ENCODE assay signal across 8 mouse cellular contexts in the genomic region with DNA sequence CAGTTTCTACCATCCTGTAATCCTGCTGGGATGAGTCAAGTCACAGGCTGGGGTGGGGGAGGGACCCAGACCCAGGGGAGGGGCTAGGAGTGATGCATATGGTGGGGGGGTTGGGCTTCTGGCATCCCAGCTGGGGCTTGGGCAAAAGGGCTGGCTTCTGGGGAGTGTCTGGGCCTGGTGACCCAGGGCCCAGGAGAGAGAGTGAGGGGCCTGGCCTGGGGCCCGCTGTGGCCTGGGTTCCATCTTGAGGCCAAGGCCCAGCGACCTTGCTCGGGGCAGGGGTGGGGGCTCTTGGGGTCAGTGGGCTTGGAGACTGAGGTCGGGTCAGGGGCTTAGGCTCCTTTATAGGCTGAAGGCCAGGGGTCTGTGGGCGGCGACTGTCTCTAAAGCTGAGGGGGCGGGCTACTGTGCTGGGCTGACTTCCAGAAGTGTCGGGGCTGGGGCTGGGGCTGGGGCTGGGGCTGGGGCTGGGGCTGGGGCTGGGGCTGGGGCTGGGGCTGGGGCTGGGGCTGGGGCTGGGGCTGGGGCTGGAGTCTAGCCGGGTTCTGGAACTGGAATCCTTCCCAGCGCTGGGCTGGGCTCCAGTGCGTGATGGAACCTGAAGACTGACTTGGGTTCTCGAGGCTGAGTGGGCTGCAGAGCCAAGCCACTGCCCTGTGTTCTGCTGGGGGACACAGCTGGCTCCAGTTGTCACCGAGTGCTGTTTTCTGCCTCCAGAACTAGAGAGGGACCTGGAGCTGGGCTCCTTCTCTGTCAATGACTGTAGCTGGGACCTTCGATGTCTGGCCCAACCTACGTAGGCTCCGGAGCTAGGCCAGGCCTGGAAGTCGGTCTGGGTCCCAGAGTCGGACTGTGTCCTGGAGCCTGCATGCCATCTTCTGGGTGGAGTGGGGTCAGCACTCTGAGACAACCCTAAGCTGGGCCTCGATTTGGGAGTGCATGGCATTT. TPM values are rescaled to one million over a fixed set of nuclear protein-coding genes. Genes with fewer than 3 reads are reported as not detected.
DNase-seq lines count a peak whose midpoint lies in the region; ATAC-seq and TF ChIP-seq lines count a peak whose summit lies in the region.
"Had no signal": no experiment of that assay in that cellular context is flagged by ENCODE, and none has a peak within 500 bp of the region (broad histone marks: within the 10 kb centered on the region; RNA-seq: fewer than 3 reads in every experiment).

No protein-coding gene starts in this region.

- peak overlapping the region; percentile 81 for H3K27ac ChIP-seq in embryonic facial prominence, embryonic 10.5 days (replicated peaks)
- no peak overlapping the region for H3K27ac ChIP-seq in hindbrain, embryonic 11.5 days (ENCODE audit: low read depth, low read length)
- no peak overlapping the region for H3K27ac ChIP-seq in midbrain, postnatal 0 days (ENCODE audit: low read depth, low read length)

- WGBS in embryonic facial prominence, embryonic 10.5 days: 37% methylated on average over 19 of the region's 19 CpGs
- WGBS in hindbrain, embryonic 11.5 days: 41% methylated on average over 18 of the region's 19 CpGs
- WGBS in midbrain, postnatal 0 days: 35% methylated on average over 16 of the region's 19 CpGs

- peaks cover 88% of the 10 kb centered on the region for H3K27me3 ChIP-seq in embryonic facial prominence, embryonic 10.5 days (replicated peaks; ENCODE audit: low read depth, poor library complexity, severe bottlenecking)
- peaks cover 19% of the 10 kb centered on the region for H3K27me3 ChIP-seq in hindbrain, embryonic 11.5 days (ENCODE audit: control insufficient read depth, insufficient read depth, low read length)
- H3K27me3 ChIP-seq in midbrain, postnatal 0 days (ENCODE audit: insufficient read depth, low read length): peaks cover 11% of the 10 kb centered on the region

- TF ChIP-seq CTCF in midbrain, postnatal 0 days (IDR thresholded peaks at IDR 0.05): no peak

- H3K36me3 ChIP-seq in embryonic facial prominence, embryonic 10.5 days (replicated peaks): no peaks in the 10 kb centered on the region
- H3K36me3 ChIP-seq in hindbrain, embryonic 11.5 days (ENCODE audit: control insufficient read depth, insufficient read depth, low read length): no peaks in the 10 kb centered on the region
- H3K36me3 ChIP-seq in midbrain, postnatal 0 days (ENCODE audit: insufficient read depth, low read length): no peaks in the 10 kb centered on the region

- peaks cover 39% of the 10 kb centered on the region for H3K4me1 ChIP-seq in embryonic facial prominence, embryonic 10.5 days
- no peaks in the 10 kb centered on the region; the same call in none of the 2 replicates for H3K4me1 ChIP-seq in hindbrain, embryonic 11.5 days (replicated peaks; ENCODE audit: control insufficient read depth, insufficient read depth, low read length)
- H3K4me1 ChIP-seq in midbrain, postnatal 0 days (ENCODE audit: insufficient read depth, low read length): no peaks in the 10 kb centered on the region

- H3K9me3 ChIP-seq in embryonic facial prominence, embryonic 10.5 days: no peaks in the 10 kb centered on the region
- H3K9me3 ChIP-seq in hindbrain, embryonic 11.5 days (ENCODE audit: control insufficient read depth, low read length): no peaks in the 10 kb centered on the region
- no peaks in the 10 kb centered on the region for H3K9me3 ChIP-seq in midbrain, postnatal 0 days (ENCODE audit: low read length)

- ATAC-seq in hindbrain, embryonic 11.5 days (ENCODE audit: low FRiP score): peak; percentile 28; the same call in 1 of the 2 replicates
- ATAC-seq in midbrain, postnatal 0 days (ENCODE audit: low FRiP score): no peak

- DNase-seq in kidney, postnatal 10 days: peak; percentile 65
- no peak for DNase-seq in kidney, adult 8-10 months
- DNase-seq in embryonic facial prominence, embryonic 10.5 days (ENCODE audit: low spot score): peak; percentile 62
- DNase-seq in hindbrain, embryonic 11.5 days (ENCODE audit: low spot score): no peak
- DNase-seq in midbrain, postnatal 0 days (ENCODE audit: low spot score): no peak
- no peak for DNase-seq in ovary, postnatal 14 days (ENCODE audit: low spot score)
- DNase-seq in cerebellum, postnatal 4 days (ENCODE audit: low spot score in 2 of 2): no peak
- DNase-seq: right cerebral cortex, postnatal 14 days had no signal

- peak overlapping the region; percentile 33 for H3K4me3 ChIP-seq in embryonic facial prominence, embryonic 10.5 days
- H3K4me3 ChIP-seq in hindbrain, embryonic 11.5 days (ENCODE audit: low read depth, low read length): no peak overlapping the region
- no peak overlapping the region for H3K4me3 ChIP-seq in midbrain, postnatal 0 days (ENCODE audit: low read depth, low read length)

- H3K9ac ChIP-seq in hindbrain, embryonic 11.5 days (ENCODE audit: low read depth, low read length): no peak overlapping the region
- 0 out of 2 replicates have a peak overlapping the region, but pooled peaks have one; percentile 8 for H3K9ac ChIP-seq in midbrain, postnatal 0 days (replicated peaks; ENCODE audit: low read length, poor library complexity, severe bottlenecking)

- H3K4me2 ChIP-seq in hindbrain, embryonic 11.5 days (replicated peaks; ENCODE audit: low read depth, low read length): no peak overlapping the region
- H3K4me2 ChIP-seq in midbrain, postnatal 0 days (ENCODE audit: low read depth, low read length, poor library complexity, severe bottlenecking): no peak overlapping the region

RNA-seq across cellular contexts. Expression of a gene that starts 7.1 kb away (rescaled TPM):
- 3.1 and 3.6 TPM in 2 replicates for polyA plus RNA-seq in embryonic facial prominence, embryonic 10.5 days (2016; fragmentation: Nextera tagmentation; extraction: Ambion mirVana)
- 2.3 TPM in 2 replicates for polyA plus RNA-seq in hindbrain, embryonic 11.5 days (2014; fragmentation: Nextera tagmentation; extraction: Ambion mirVana)
- total RNA-seq in midbrain, postnatal 0 days (2014; rRNA removed): 4.3 and 7.0 TPM in 2 replicates
- 3.8 and 4.7 TPM in 2 replicates for polyA plus RNA-seq in midbrain, postnatal 0 days (2015; fragmentation: Nextera tagmentation; extraction: Ambion mirVana)

RNA-seq across cellular contexts. Expression of a gene that starts 7.4 kb away (rescaled TPM):
- not detected in 2 replicates for polyA plus RNA-seq in embryonic facial prominence, embryonic 10.5 days (2016; fragmentation: Nextera tagmentation; extraction: Ambion mirVana)
- not detected in 2 replicates for polyA plus RNA-seq in hindbrain, embryonic 11.5 days (2014; fragmentation: Nextera tagmentation; extraction: Ambion mirVana)
- total RNA-seq in midbrain, postnatal 0 days (2014; rRNA removed): 0.09 and 0.16 TPM in 2 replicates
- polyA plus RNA-seq in midbrain, postnatal 0 days (2015; fragmentation: Nextera tagmentation; extraction: Ambion mirVana): not detected in 2 replicates

RNA-seq across cellular contexts. Expression of a gene that starts 14.6 kb away (rescaled TPM):
- 114 and 122 TPM in 2 replicates for polyA plus RNA-seq in embryonic facial prominence, embryonic 10.5 days (2016; fragmentation: Nextera tagmentation; extraction: Ambion mirVana)
- polyA plus RNA-seq in hindbrain, embryonic 11.5 days (2014; fragmentation: Nextera tagmentation; extraction: Ambion mirVana): 90.2 and 100 TPM in 2 replicates
- total RNA-seq in midbrain, postnatal 0 days (2014; rRNA removed): 9.6 and 12.6 TPM in 2 replicates
- polyA plus RNA-seq in midbrain, postnatal 0 days (2015; fragmentation: Nextera tagmentation; extraction: Ambion mirVana): 23.4 and 24.5 TPM in 2 replicates

RNA-seq across cellular contexts. Expression of a gene that starts 14.8 kb away (rescaled TPM):
- polyA plus RNA-seq in embryonic facial prominence, embryonic 10.5 days (2016; fragmentation: Nextera tagmentation; extraction: Ambion mirVana): 52.3 and 54.3 TPM in 2 replicates
- polyA plus RNA-seq in hindbrain, embryonic 11.5 days (2014; fragmentation: Nextera tagmentation; extraction: Ambion mirVana): 26.0 and 28.9 TPM in 2 replicates
- total RNA-seq in midbrain, postnatal 0 days (2014; rRNA removed): 19.5 and 22.7 TPM in 2 replicates
- 18.4 and 20.2 TPM in 2 replicates for polyA plus RNA-seq in midbrain, postnatal 0 days (2015; fragmentation: Nextera tagmentation; extraction: Ambion mirVana)

RNA-seq across cellular contexts. Expression of a gene that starts 21.6 kb away (rescaled TPM):
- 7.8 and 8.3 TPM in 2 replicates for polyA plus RNA-seq in embryonic facial prominence, embryonic 10.5 days (2016; fragmentation: Nextera tagmentation; extraction: Ambion mirVana)
- 3.9 and 4.6 TPM in 2 replicates for polyA plus RNA-seq in hindbrain, embryonic 11.5 days (2014; fragmentation: Nextera tagmentation; extraction: Ambion mirVana)
- total RNA-seq in midbrain, postnatal 0 days (2014; rRNA removed): 31.9 and 40.6 TPM in 2 replicates
- 13.6 and 15.4 TPM in 2 replicates for polyA plus RNA-seq in midbrain, postnatal 0 days (2015; fragmentation: Nextera tagmentation; extraction: Ambion mirVana)

Comparison
In these comparisons a context has a peak if more than half of its experiments do, and no peak if none do; other contexts are left out.
1. DNase-seq: peak in kidney, postnatal 10 days (single experiment) and embryonic facial prominence, embryonic 10.5 days (single experiment); none in kidney, adult 8-10 months (0 of 2), hindbrain, embryonic 11.5 days (single experiment), midbrain, postnatal 0 days (single experiment), ovary, postnatal 14 days (single experiment) and cerebellum, postnatal 4 days (0 of 2).